Mouse (Mus musculus): ENCODE data around the gene Cd81. TPM values are rescaled to one million over a fixed set of nuclear protein-coding genes. Genes with fewer than 3 reads are reported as not detected.

Gene Cd81
- total RNA-seq, 2 experiments from 2014 or later = 495 to 503 TPM

- no peak for DNase-seq (ENCODE audit: low spot score in 2 of 2)
These were observed 32.5 kb upstream of the Cd81 start for GRCm38 (mm10) chr7:143020040-143020439.

GRCm38 (mm10) chr7:143020764-143021163 lies 31.8 kb upstream of the Cd81 start:
- no peak for DNase-seq (ENCODE audit: low spot score in 2 of 2)

GRCm38 (mm10) chr7:143021356-143022164 lies 31.0 kb upstream of the Cd81 start:
- no peak for DNase-seq (ENCODE audit: low spot score in 2 of 2)

- DNase-seq (ENCODE audit: low spot score in 2 of 2) = no peak
These were observed 29.0 kb upstream of the Cd81 start for GRCm38 (mm10) chr7:143023499-143023898.

GRCm38 (mm10) chr7:143024293-143024692 lies 28.2 kb upstream of the Cd81 start:
- DNase-seq (ENCODE audit: low spot score in 2 of 2) = no peak

- no peak for DNase-seq (ENCODE audit: low spot score in 2 of 2)
These were observed 27.0 kb upstream of the Cd81 start for GRCm38 (mm10) chr7:143025496-143025895.

- no peak for DNase-seq (ENCODE audit: low spot score in 2 of 2)
These were observed 25.3 kb upstream of the Cd81 start for GRCm38 (mm10) chr7:143027196-143027595.

GRCm38 (mm10) chr7:143031816-143032215 lies 20.7 kb upstream of the Cd81 start:
- DNase-seq (ENCODE audit: low spot score in 2 of 2) = no peak

- DNase-seq (ENCODE audit: low spot score in 2 of 2) = no peak
These were observed 19.0 kb upstream of the Cd81 start for GRCm38 (mm10) chr7:143033581-143033980.

GRCm38 (mm10) chr7:143034112-143034511 lies 18.4 kb upstream of the Cd81 start:
- DNase-seq (ENCODE audit: low spot score in 2 of 2) = no peak

GRCm38 (mm10) chr7:143034519-143035450 lies 17.8 kb upstream of the Cd81 start:
- no peak for DNase-seq (ENCODE audit: low spot score in 2 of 2)

- no peak for DNase-seq (ENCODE audit: low spot score in 2 of 2)
These were observed 15.8 kb upstream of the Cd81 start for GRCm38 (mm10) chr7:143036787-143037186.

GRCm38 (mm10) chr7:143037306-143037705 lies 15.2 kb upstream of the Cd81 start:
- DNase-seq (ENCODE audit: low spot score in 2 of 2) = no peak

- DNase-seq (ENCODE audit: low spot score in 2 of 2) = no peak
These were observed 14.2 kb upstream of the Cd81 start for GRCm38 (mm10) chr7:143038174-143038931.

- no peak for DNase-seq (ENCODE audit: low spot score in 2 of 2)
These were observed 12.0 kb upstream of the Cd81 start for GRCm38 (mm10) chr7:143040561-143040960.

GRCm38 (mm10) chr7:143041138-143041822 lies 11.3 kb upstream of the Cd81 start:
- DNase-seq (ENCODE audit: low spot score in 2 of 2) = no peak

GRCm38 (mm10) chr7:143042089-143042488 lies 10.4 kb upstream of the Cd81 start:
- DNase-seq (ENCODE audit: low spot score in 2 of 2) = no peak

GRCm38 (mm10) chr7:143042897-143043300 lies 9.6 kb upstream of the Cd81 start:
- no peak for DNase-seq (ENCODE audit: low spot score in 2 of 2)

GRCm38 (mm10) chr7:143044049-143044825 lies 8.3 kb upstream of the Cd81 start:
- no peak for DNase-seq (ENCODE audit: low spot score in 2 of 2)

- DNase-seq (ENCODE audit: low spot score in 2 of 2) = no peak
These were observed 7.7 kb upstream of the Cd81 start for GRCm38 (mm10) chr7:143044826-143045206.

All from layer of hippocampus, postnatal 14 days (tissue).